Mouse (Mus musculus) lung, adult 2 months (tissue): ENCODE measurements at regions not wholly inside any gene's neighbourhood (a gene's known extent, or its start where the extent isn't known, plus 50 kb on each side); places are given as distances from the start of the nearest gene placed in this dataset.

ENCODE experiments used
- DNase-seq: peaks from one replicate; pipeline ENCODE4 v3.0.0; 2022
- H3K4me1 ChIP-seq: fragments of 200-500 bp; 2 replicates; pipeline ENCODE4 v1.6.1; 2011; ENCODE audit warnings: low read length; ENCODE audit not compliant: control insufficient read depth, insufficient read depth
- H3K4me3 ChIP-seq: fragments of 200-500 bp; replicated peaks from 2 replicates; pipeline ENCODE3; 2011; ENCODE audit warnings: low read depth, mild to moderate bottlenecking, control low read depth, low read length; ENCODE audit errors: extremely low read depth
- CTCF ChIP-seq: fragments of 200-500 bp; IDR thresholded peaks from 2 replicates; pipeline ENCODE4 v1.5.1; 2011; ENCODE audit warnings: mild to moderate bottlenecking, low read length, control low read depth; ENCODE audit not compliant: insufficient read depth
- POLR2A ChIP-seq: fragments of 200-500 bp; IDR thresholded peaks from 2 replicates; pipeline ENCODE4 v1.6.1; 2011; ENCODE audit warnings: low read depth, mild to moderate bottlenecking, control low read depth, low read length, borderline replicate concordance; ENCODE audit errors: extremely low read depth
- WGBS: fragments of 180-500 bp; shearing (Covaris S2); methylation state at CpG from one replicate; pipeline ENCODE4 v1.1.7; 2018; 5-methylcytosine and 5-hydroxymethylcytosine counted together

- no peaks in the 10 kb centered on the region for H3K4me1 ChIP-seq
- DNase-seq = no peak
- 47% methylated on average over 12 of the region's 12 CpGs for WGBS
- no peak overlapping the region for H3K4me3 ChIP-seq
- no peak for TF ChIP-seq POLR2A
- TF ChIP-seq CTCF = no peak
These were observed 110.3 kb upstream of the Tle3 start for GRCm38 (mm10) chr9:61261739-61262333.

GRCm38 (mm10) chr9:61263335-61263734 lies 108.8 kb upstream of the Tle3 start:
- Histone ChIP-seq H3K4me1 (no peaks in the 10 kb centered on the region), H3K4me3 (no peak overlapping the region)
- no peak for DNase-seq
- WGBS = 69% methylated on average over 4 of the region's 4 CpGs
- TF ChIP-seq CTCF = no peak
- TF ChIP-seq POLR2A = no peak

- TF ChIP-seq CTCF (no peak), POLR2A (no peak)
- Histone ChIP-seq H3K4me3 (no peak overlapping the region), H3K4me1 (no peaks in the 10 kb centered on the region)
- DNase-seq = no peak
- 92% methylated on average over 5 of the region's 5 CpGs for WGBS
These were observed 106.7 kb upstream of the Tle3 start for GRCm38 (mm10) chr9:61265466-61265865.

GRCm38 (mm10) chr9:61266992-61267391 lies 105.2 kb upstream of the Tle3 start:
- H3K4me1 ChIP-seq = no peaks in the 10 kb centered on the region
- TF ChIP-seq CTCF = no peak
- DNase-seq = no peak
- no peak overlapping the region for H3K4me3 ChIP-seq
- WGBS = 67% methylated on average over 6 of the region's 6 CpGs

GRCm38 (mm10) chr9:61267541-61267940 lies 104.6 kb upstream of the Tle3 start:
- 68% methylated on average over 4 of the region's 4 CpGs for WGBS
- TF ChIP-seq CTCF (no peak), POLR2A (no peak)

GRCm38 (mm10) chr9:61268162-61268561 lies 104.0 kb upstream of the Tle3 start:
- TF ChIP-seq CTCF (no peak), POLR2A (no peak)
- 87% methylated on average over 2 of the region's 2 CpGs for WGBS
- no peak for DNase-seq
- Histone ChIP-seq H3K4me1 (no peaks in the 10 kb centered on the region), H3K4me3 (no peak overlapping the region)

More at GRCm38 (mm10) chr9:61267541-61267940, 104.6 kb upstream of the Tle3 start:
- H3K4me1 ChIP-seq = no peaks in the 10 kb centered on the region
- H3K4me3 ChIP-seq = no peak overlapping the region
- no peak for DNase-seq

GRCm38 (mm10) chr9:61268681-61269080 lies 103.5 kb upstream of the Tle3 start:
- no peak for TF ChIP-seq POLR2A
- no peak for TF ChIP-seq CTCF
- Histone ChIP-seq H3K4me1 (no peaks in the 10 kb centered on the region), H3K4me3 (no peak overlapping the region)
- WGBS = 84% methylated on average over 2 of the region's 2 CpGs
- no peak for DNase-seq

- H3K4me3 ChIP-seq = no peak overlapping the region
- WGBS = 85% methylated on average over 5 of the region's 5 CpGs
- no peak for TF ChIP-seq CTCF
- TF ChIP-seq POLR2A = no peak
- no peak for DNase-seq
- no peaks in the 10 kb centered on the region for H3K4me1 ChIP-seq
These were observed 102.9 kb upstream of the Tle3 start for GRCm38 (mm10) chr9:61269151-61269870.

GRCm38 (mm10) chr9:61271243-61271642 lies 100.9 kb upstream of the Tle3 start:
- WGBS = 92% methylated on average over 1 of the region's 1 CpGs
- Histone ChIP-seq H3K4me1 (no peaks in the 10 kb centered on the region), H3K4me3 (no peak overlapping the region)
- DNase-seq = no peak
- TF ChIP-seq POLR2A = no peak
- no peak for TF ChIP-seq CTCF

GRCm38 (mm10) chr9:61271769-61272352 lies 100.3 kb upstream of the Tle3 start:
- no peak for DNase-seq
- 95% methylated on average over 5 of the region's 5 CpGs for WGBS
- H3K4me3 ChIP-seq = no peak overlapping the region
- no peaks in the 10 kb centered on the region for H3K4me1 ChIP-seq
- TF ChIP-seq POLR2A (no peak), CTCF (no peak)
